Mouse (Mus musculus) heart, adult 2 months (tissue): ENCODE measurements around the gene Slc9a2.

Experiments
- CTCF ChIP-seq: fragments of 200-600 bp; IDR thresholded peaks from 2 replicates; pipeline ENCODE4 v1.8.1; 2022; ENCODE audit warnings: antibody characterized with exemption, mild to moderate bottlenecking, moderate library complexity
- EP300 ChIP-seq: fragments of 200-500 bp; IDR thresholded peaks from 2 replicates; pipeline ENCODE4 v1.6.1; 2011; ENCODE audit warnings: low read depth, low read length, control low read depth; ENCODE audit not compliant: insufficient read depth
- POLR2A ChIP-seq: fragments of 200-500 bp; IDR thresholded peaks from 2 replicates; pipeline ENCODE4 v1.6.1; 2011; ENCODE audit warnings: mild to moderate bottlenecking, low read depth, low read length, control low read depth; ENCODE audit not compliant: insufficient read depth

GRCm38 (mm10) chr1:40657035-40657434, 23.3 kb upstream of the Slc9a2 start:
- TF ChIP-seq POLR2A (no peak), CTCF (no peak), EP300 (no peak)
